Mouse (Mus musculus): ENCODE measurements around the gene Kcne3. TPM values are rescaled to one million over a fixed set of nuclear protein-coding genes. Genes with fewer than 3 reads are reported as not detected.

Kcne3 gene
- polyA plus RNA-seq (2012; ENCODE audit: insufficient read depth, insufficient read length, low replicate concordance, missing spikeins): not detected in 2 replicates

GRCm38 (mm10) chr7:100176269-100176668 is at the start of gene Kcne3:
Kcne3 (plus strand) TSS chr7:100176502.
- 80% methylated on average over 3 of the region's 3 CpGs for WGBS

DNA sequence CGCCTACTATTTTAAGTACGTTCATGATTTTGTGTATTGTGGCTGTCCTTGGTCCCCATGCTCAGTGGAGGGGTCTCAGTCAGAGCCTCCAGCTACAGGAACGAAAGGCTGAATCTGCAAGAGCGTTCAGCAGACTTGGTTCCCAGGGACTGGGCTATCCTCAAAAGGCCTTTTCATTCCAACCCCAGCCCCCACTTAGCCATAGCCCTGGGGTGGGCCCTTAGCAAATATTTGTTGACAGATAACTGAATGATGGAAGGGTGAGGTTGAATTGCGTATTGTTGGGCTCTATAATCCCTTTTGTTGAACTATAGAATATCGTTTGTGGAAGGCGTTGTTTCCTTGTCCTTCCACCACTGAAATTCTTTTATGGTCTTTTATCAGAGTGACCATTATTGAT is 49.8 kb upstream of the Kcne3 start:
- WGBS: 81% methylated on average over 7 of the region's 7 CpGs
- Histone ChIP-seq H3K27ac (ENCODE audit: insufficient read depth, low read depth, low read length) (no peak overlapping the region), H3K4me3 (ENCODE audit: insufficient read depth, low read depth, low read length) (no peak overlapping the region), H3K4me1 (ENCODE audit: control insufficient read depth, insufficient read depth, low read length) (no peaks in the 10 kb centered on the region)
- no peak for TF ChIP-seq POLR2A (IDR thresholded peaks at IDR 0.05; ENCODE audit: insufficient read depth, low read depth, low read length)

More at GRCm38 (mm10) chr7:100176269-100176668, at the start of gene Kcne3:
- Histone ChIP-seq H3K4me1 (ENCODE audit: control insufficient read depth, insufficient read depth, low read length) (peaks cover 6% of the 10 kb centered on the region), H3K4me3 (ENCODE audit: insufficient read depth, low read depth, low read length) (no peak within 1 kb of the TSS), H3K27ac (ENCODE audit: insufficient read depth, low read depth, low read length) (no peak within 1 kb of the TSS)
- TF ChIP-seq POLR2A (IDR thresholded peaks at IDR 0.05; ENCODE audit: insufficient read depth, low read depth, low read length): no peak
- no peak for TF ChIP-seq CTCF (IDR thresholded peaks at IDR 0.05; ENCODE audit: insufficient read depth, low read depth, low read length)

GRCm38 (mm10) chr7:100128262-100129041 is 47.9 kb upstream of the Kcne3 start:
- TF ChIP-seq POLR2A (IDR thresholded peaks at IDR 0.05; ENCODE audit: insufficient read depth, low read depth, low read length) (no peak), CTCF (IDR thresholded peaks at IDR 0.05; ENCODE audit: insufficient read depth, low read depth, low read length) (no peak)
- Histone ChIP-seq H3K4me3 (ENCODE audit: insufficient read depth, low read depth, low read length) (no peak overlapping the region), H3K4me1 (ENCODE audit: control insufficient read depth, insufficient read depth, low read length) (no peaks in the 10 kb centered on the region), H3K27ac (ENCODE audit: insufficient read depth, low read depth, low read length) (no peak overlapping the region)
- 86% methylated on average over 7 of the region's 7 CpGs for WGBS

GRCm38 (mm10) chr7:100130592-100130991 is 45.7 kb upstream of the Kcne3 start:
- H3K27ac ChIP-seq (ENCODE audit: insufficient read depth, low read depth, low read length): no peak overlapping the region
- H3K4me1 ChIP-seq (ENCODE audit: control insufficient read depth, insufficient read depth, low read length): no peaks in the 10 kb centered on the region
- no peak for TF ChIP-seq CTCF (IDR thresholded peaks at IDR 0.05; ENCODE audit: insufficient read depth, low read depth, low read length)
- TF ChIP-seq POLR2A (IDR thresholded peaks at IDR 0.05; ENCODE audit: insufficient read depth, low read depth, low read length): no peak
- WGBS: 84% methylated on average over 6 of the region's 6 CpGs
- no peak overlapping the region for H3K4me3 ChIP-seq (ENCODE audit: insufficient read depth, low read depth, low read length)

- TF ChIP-seq CTCF (IDR thresholded peaks at IDR 0.05; ENCODE audit: insufficient read depth, low read depth, low read length): no peak
- no peak for TF ChIP-seq POLR2A (IDR thresholded peaks at IDR 0.05; ENCODE audit: insufficient read depth, low read depth, low read length)
- no peak overlapping the region for H3K4me3 ChIP-seq (ENCODE audit: insufficient read depth, low read depth, low read length)
- no peaks in the 10 kb centered on the region for H3K4me1 ChIP-seq (ENCODE audit: control insufficient read depth, insufficient read depth, low read length)
- WGBS: 70% methylated on average over 1 of the region's 1 CpGs
- H3K27ac ChIP-seq (ENCODE audit: insufficient read depth, low read depth, low read length): no peak overlapping the region
These were observed 43.9 kb upstream of the Kcne3 start for GRCm38 (mm10) chr7:100132379-100132778.

GRCm38 (mm10) chr7:100137038-100137437 is 39.3 kb upstream of the Kcne3 start:
- 78% methylated on average over 9 of the region's 9 CpGs for WGBS
- no peaks in the 10 kb centered on the region for H3K4me1 ChIP-seq (ENCODE audit: control insufficient read depth, insufficient read depth, low read length)
- no peak overlapping the region for H3K4me3 ChIP-seq (ENCODE audit: insufficient read depth, low read depth, low read length)
- TF ChIP-seq CTCF (IDR thresholded peaks at IDR 0.05; ENCODE audit: insufficient read depth, low read depth, low read length) (no peak), POLR2A (IDR thresholded peaks at IDR 0.05; ENCODE audit: insufficient read depth, low read depth, low read length) (no peak)
- H3K27ac ChIP-seq (ENCODE audit: insufficient read depth, low read depth, low read length): no peak overlapping the region

- H3K4me3 ChIP-seq (ENCODE audit: insufficient read depth, low read depth, low read length): no peak overlapping the region
- TF ChIP-seq POLR2A (IDR thresholded peaks at IDR 0.05; ENCODE audit: insufficient read depth, low read depth, low read length) (no peak), CTCF (IDR thresholded peaks at IDR 0.05; ENCODE audit: insufficient read depth, low read depth, low read length) (no peak)
These were observed 38.2 kb upstream of the Kcne3 start for GRCm38 (mm10) chr7:100138075-100138474.

GRCm38 (mm10) chr7:100140591-100140990 is 35.7 kb upstream of the Kcne3 start:
- H3K4me1 ChIP-seq (ENCODE audit: control insufficient read depth, insufficient read depth, low read length): no peaks in the 10 kb centered on the region
- H3K27ac ChIP-seq (ENCODE audit: insufficient read depth, low read depth, low read length): no peak overlapping the region
- H3K4me3 ChIP-seq (ENCODE audit: insufficient read depth, low read depth, low read length): no peak overlapping the region
- 51% methylated on average over 1 of the region's 1 CpGs for WGBS
- TF ChIP-seq POLR2A (IDR thresholded peaks at IDR 0.05; ENCODE audit: insufficient read depth, low read depth, low read length) (no peak), CTCF (IDR thresholded peaks at IDR 0.05; ENCODE audit: insufficient read depth, low read depth, low read length) (no peak)

More at GRCm38 (mm10) chr7:100138075-100138474, 38.2 kb upstream of the Kcne3 start:
- no peak overlapping the region for H3K27ac ChIP-seq (ENCODE audit: insufficient read depth, low read depth, low read length)
- WGBS: 93% methylated on average over 4 of the region's 4 CpGs
- no peaks in the 10 kb centered on the region for H3K4me1 ChIP-seq (ENCODE audit: control insufficient read depth, insufficient read depth, low read length)

GRCm38 (mm10) chr7:100148586-100148985 is 27.7 kb upstream of the Kcne3 start:
- Histone ChIP-seq H3K27ac (ENCODE audit: insufficient read depth, low read depth, low read length) (no peak overlapping the region), H3K4me1 (ENCODE audit: control insufficient read depth, insufficient read depth, low read length) (no peaks in the 10 kb centered on the region), H3K4me3 (ENCODE audit: insufficient read depth, low read depth, low read length) (no peak overlapping the region)
- TF ChIP-seq CTCF (IDR thresholded peaks at IDR 0.05; ENCODE audit: insufficient read depth, low read depth, low read length) (no peak), POLR2A (IDR thresholded peaks at IDR 0.05; ENCODE audit: insufficient read depth, low read depth, low read length) (no peak)
- WGBS: 91% methylated on average over 4 of the region's 4 CpGs

Measured in olfactory bulb, adult 2 months (tissue).